Mouse (Mus musculus) layer of hippocampus, adult 8-10 months (tissue): Measurements from ENCODE around the gene Rab1b. TPM values are rescaled to one million over a fixed set of nuclear protein-coding genes. Genes with fewer than 3 reads are reported as not detected.
"Not testable (repeated sequence)": the region's sequence is repeated elsewhere in the genome, so short reads cannot be mapped to it uniquely, and the experiment has no call there.

Experiments used
- DNase-seq, 2 experiments: peaks; one replicate each; pipeline ENCODE4 v3.0.0; 2022; ENCODE audit warnings: low spot score in 2 of 2
- total RNA-seq, 4 experiments: library from RNA; stranded (reverse); gene quantifications; 2 replicates each; pipeline ENCODE4 v1.2.4; 2022

The Rab1b gene
- total RNA-seq: 100 to 1,000 TPM; 154 to 165 (median 160) TPM

- peak; percentile 98 to 99 for DNase-seq
Observed at GRCm38 (mm10) chr19:5106731-5107191, at the start of gene Rab1b. Rab1b (minus strand) TSS chr19:5107072.

- no peak for DNase-seq
Observed at GRCm38 (mm10) chr19:5152261-5152660, 45.4 kb upstream of the Rab1b start.

GRCm38 (mm10) chr19:5151741-5152140, 44.9 kb upstream of the Rab1b start:
- no peak for DNase-seq

- peak; percentile 61 to 78 for DNase-seq
Observed at GRCm38 (mm10) chr19:5151331-5151730, 44.5 kb upstream of the Rab1b start.

- peak; percentile 64 to 80 for DNase-seq
Observed at GRCm38 (mm10) chr19:5150358-5150757, 43.5 kb upstream of the Rab1b start.

- DNase-seq: not testable (repeated sequence)
Observed at GRCm38 (mm10) chr19:5149041-5149440, 42.2 kb upstream of the Rab1b start.

GRCm38 (mm10) chr19:5139640-5140039, 32.8 kb upstream of the Rab1b start:
- DNase-seq: peak; percentile 44 to 68

- DNase-seq: no peak
Observed at GRCm38 (mm10) chr19:5131237-5131636, 24.4 kb upstream of the Rab1b start.

- DNase-seq: no peak
Observed at GRCm38 (mm10) chr19:5129770-5130169, 22.9 kb upstream of the Rab1b start.

- DNase-seq: no peak
Observed at GRCm38 (mm10) chr19:5124055-5124614, 17.3 kb upstream of the Rab1b start.

- no peak for DNase-seq
Observed at GRCm38 (mm10) chr19:5123241-5123640, 16.4 kb upstream of the Rab1b start.

GRCm38 (mm10) chr19:5122492-5122891, 15.6 kb upstream of the Rab1b start:
- no peak for DNase-seq

GRCm38 (mm10) chr19:5118384-5118698, 11.5 kb upstream of the Rab1b start, which contains the start of gene Klc2:
Klc2 (minus strand) TSS chr19:5118560.
- no peak for DNase-seq

- peak; percentile 80 to 91 for DNase-seq
Observed at GRCm38 (mm10) chr19:5117494-5118383, 10.9 kb upstream of the Rab1b start.

- peak in 1 of 2 experiments; percentile 65 for DNase-seq
Observed at GRCm38 (mm10) chr19:5113783-5114182, 6.9 kb upstream of the Rab1b start.

GRCm38 (mm10) chr19:5109659-5110453, 3.0 kb upstream of the Rab1b start:
- DNase-seq: no peak

- no peak for DNase-seq
Observed at GRCm38 (mm10) chr19:5108702-5109101, 1.8 kb upstream of the Rab1b start.

- DNase-seq: no peak
Observed at GRCm38 (mm10) chr19:5108271-5108575, 1.4 kb upstream of the Rab1b start.

- peak in 1 of 2 experiments; percentile 9 for DNase-seq
Observed at GRCm38 (mm10) chr19:5107556-5108270, 841 bp upstream of the Rab1b start.

- no peak for DNase-seq
Observed at GRCm38 (mm10) chr19:5106074-5106473, 798 bp downstream of the Rab1b start.
